Mouse (Mus musculus): ENCODE measurements around the gene BC030870. TPM values are rescaled to one million over a fixed set of nuclear protein-coding genes. Genes with fewer than 3 reads are reported as not detected.
A peak's percentile ranks its signal among the peaks of the same experiment; 100 is the strongest.

The BC030870 gene
- polyA plus RNA-seq, 1 experiment from 2014 or later, result not detected

DNA sequence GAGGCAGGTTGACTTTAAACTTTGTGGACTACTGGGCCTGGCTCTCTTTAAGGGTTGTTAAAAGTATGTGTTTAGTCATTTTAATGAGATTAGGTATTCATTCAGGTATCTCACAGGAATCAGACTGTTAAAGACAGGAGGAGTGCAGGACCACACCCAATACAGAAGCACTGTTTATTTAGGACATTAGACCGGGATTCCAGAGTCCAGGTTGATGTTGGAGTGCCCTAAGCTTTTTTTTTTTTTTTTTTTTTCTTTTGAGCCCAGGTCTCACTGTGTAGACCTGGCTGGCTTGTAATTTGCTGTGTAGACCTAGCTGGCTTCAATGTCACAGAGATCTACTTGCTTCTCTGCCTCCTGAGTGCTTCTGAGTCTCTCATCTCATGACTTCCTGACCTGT is 3.3 kb downstream of the BC030870 start:
- no peak for DNase-seq (ENCODE audit: low spot score)
- Histone ChIP-seq H3K9me3 (ENCODE audit: control insufficient read depth, low read length) (no peaks in the 10 kb centered on the region), H3K27me3 (ENCODE audit: control insufficient read depth, insufficient read depth, low read length) (no peaks in the 10 kb centered on the region), H3K36me3 (ENCODE audit: control insufficient read depth, insufficient read depth, low read length) (no peaks in the 10 kb centered on the region), H3K4me1 (replicated peaks; ENCODE audit: control insufficient read depth, insufficient read depth, low read length) (no peaks in the 10 kb centered on the region), H3K4me2 (ENCODE audit: low read depth, low read length, severe bottlenecking) (no peak overlapping the region), H3K4me3 (ENCODE audit: low read depth, low read length) (no peak overlapping the region), H3K9ac (ENCODE audit: low read length) (no peak overlapping the region), H3K27ac (ENCODE audit: low read depth, low read length) (no peak overlapping the region)
- WGBS, result 89% methylated on average over 1 of the region's 1 CpGs
- ATAC-seq (replicated peaks; ENCODE audit: low FRiP score), result no peak

DNA sequence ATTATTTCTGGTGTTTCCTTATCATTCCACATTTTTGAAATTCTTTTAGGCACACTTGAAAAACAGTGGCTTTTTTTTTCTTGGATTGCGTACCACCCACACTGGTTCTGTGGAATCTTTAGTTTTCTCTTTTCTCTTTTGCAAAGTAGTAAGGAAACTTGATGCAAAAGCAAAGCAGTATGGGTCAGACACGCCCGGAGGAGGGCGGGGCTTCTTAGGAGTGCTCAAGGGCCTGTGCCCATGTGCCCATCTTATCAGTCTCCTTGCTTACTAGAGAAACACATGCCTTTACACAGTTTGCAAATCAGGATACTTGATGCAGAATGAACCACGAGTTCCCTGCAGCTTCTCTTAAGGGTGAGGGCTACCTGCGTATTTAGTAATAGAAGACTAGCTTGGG is 17.3 kb downstream of the BC030870 start:
- H3K36me3 ChIP-seq (ENCODE audit: control insufficient read depth, insufficient read depth, low read length), result no peaks in the 10 kb centered on the region
- H3K9ac ChIP-seq (ENCODE audit: low read length), result no peak overlapping the region
- H3K4me3 ChIP-seq (ENCODE audit: low read depth, low read length), result no peak overlapping the region
- no peaks in the 10 kb centered on the region for H3K4me1 ChIP-seq (replicated peaks; ENCODE audit: control insufficient read depth, insufficient read depth, low read length)
- no peak overlapping the region for H3K27ac ChIP-seq (ENCODE audit: low read depth, low read length)
- no peaks in the 10 kb centered on the region for H3K9me3 ChIP-seq (ENCODE audit: control insufficient read depth, low read length)
- DNase-seq (ENCODE audit: low spot score) (no peak), ATAC-seq (replicated peaks; ENCODE audit: low FRiP score) (no peak)
- WGBS, result 86% methylated on average over 6 of the region's 6 CpGs
- H3K27me3 ChIP-seq (ENCODE audit: control insufficient read depth, insufficient read depth, low read length), result no peaks in the 10 kb centered on the region
- H3K4me2 ChIP-seq (ENCODE audit: low read depth, low read length, severe bottlenecking), result no peak overlapping the region

- H3K4me1 ChIP-seq (replicated peaks; ENCODE audit: control insufficient read depth, insufficient read depth, low read length), result no peaks in the 10 kb centered on the region
- DNase-seq (ENCODE audit: low spot score), result peak; percentile 84
- H3K4me2 ChIP-seq (ENCODE audit: low read depth, low read length, severe bottlenecking), result no peak overlapping the region
- ATAC-seq (replicated peaks; ENCODE audit: low FRiP score), result peak; percentile 69
- no peaks in the 10 kb centered on the region for H3K36me3 ChIP-seq (ENCODE audit: control insufficient read depth, insufficient read depth, low read length)
- no peaks in the 10 kb centered on the region for H3K27me3 ChIP-seq (ENCODE audit: control insufficient read depth, insufficient read depth, low read length)
- no peak overlapping the region for H3K9ac ChIP-seq (ENCODE audit: low read length)
- WGBS, result 44% methylated on average over 5 of the region's 5 CpGs
- H3K9me3 ChIP-seq (ENCODE audit: control insufficient read depth, low read length), result no peaks in the 10 kb centered on the region
- no peak overlapping the region for H3K27ac ChIP-seq (ENCODE audit: low read depth, low read length)
- no peak overlapping the region for H3K4me3 ChIP-seq (ENCODE audit: low read depth, low read length)
These were observed 19.1 kb downstream of the BC030870 start for GRCm38 (mm10) chr8:65110285-65110691.

DNA sequence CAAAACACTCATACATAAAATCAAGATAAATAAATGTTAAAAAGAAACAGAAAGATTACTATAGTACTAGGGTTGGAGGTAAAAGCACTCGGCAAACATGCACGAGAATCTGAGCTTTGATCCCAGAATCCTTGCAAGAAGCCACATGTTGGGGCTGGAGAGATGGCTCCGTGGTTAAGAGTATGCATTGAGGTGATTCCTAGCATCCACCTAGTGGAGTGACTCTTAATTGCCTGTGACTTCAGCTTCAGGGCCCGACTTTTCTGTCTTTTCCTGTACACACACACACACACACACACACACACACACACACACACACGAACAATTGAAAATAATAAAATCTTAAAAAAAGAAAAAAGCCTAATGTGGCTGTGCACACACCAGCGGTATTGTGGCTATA is 20.4 kb downstream of the BC030870 start:
- H3K4me3 ChIP-seq (ENCODE audit: low read depth, low read length), result no peak overlapping the region
- H3K27ac ChIP-seq (ENCODE audit: low read depth, low read length), result no peak overlapping the region
- ATAC-seq (replicated peaks; ENCODE audit: low FRiP score) (no peak), DNase-seq (ENCODE audit: low spot score) (no peak)
- 81% methylated on average over 6 of the region's 6 CpGs for WGBS
- no peak overlapping the region for H3K9ac ChIP-seq (ENCODE audit: low read length)
- H3K27me3 ChIP-seq (ENCODE audit: control insufficient read depth, insufficient read depth, low read length), result no peaks in the 10 kb centered on the region
- H3K36me3 ChIP-seq (ENCODE audit: control insufficient read depth, insufficient read depth, low read length), result no peaks in the 10 kb centered on the region
- H3K9me3 ChIP-seq (ENCODE audit: control insufficient read depth, low read length), result no peaks in the 10 kb centered on the region
- no peaks in the 10 kb centered on the region for H3K4me1 ChIP-seq (replicated peaks; ENCODE audit: control insufficient read depth, insufficient read depth, low read length)
- H3K4me2 ChIP-seq (ENCODE audit: low read depth, low read length, severe bottlenecking), result no peak overlapping the region

GRCm38 (mm10) chr8:65107936-65108718 is 21.2 kb downstream of the BC030870 start:
- Histone ChIP-seq H3K36me3 (ENCODE audit: control insufficient read depth, insufficient read depth, low read length) (no peaks in the 10 kb centered on the region), H3K4me2 (ENCODE audit: low read depth, low read length, severe bottlenecking) (no peak overlapping the region), H3K9ac (ENCODE audit: low read length) (no peak overlapping the region), H3K9me3 (ENCODE audit: control insufficient read depth, low read length) (no peaks in the 10 kb centered on the region), H3K27me3 (ENCODE audit: control insufficient read depth, insufficient read depth, low read length) (no peaks in the 10 kb centered on the region), H3K27ac (ENCODE audit: low read depth, low read length) (no peak overlapping the region), H3K4me1 (replicated peaks; ENCODE audit: control insufficient read depth, insufficient read depth, low read length) (no peaks in the 10 kb centered on the region), H3K4me3 (ENCODE audit: low read depth, low read length) (no peak overlapping the region)
- ATAC-seq (replicated peaks; ENCODE audit: low FRiP score) (no peak), DNase-seq (ENCODE audit: low spot score) (no peak)
- WGBS, result 94% methylated on average over 25 of the region's 25 CpGs

- H3K9me3 ChIP-seq (ENCODE audit: control insufficient read depth, low read length), result no peaks in the 10 kb centered on the region
- DNase-seq (ENCODE audit: low spot score) (no peak), ATAC-seq (replicated peaks; ENCODE audit: low FRiP score) (no peak)
- H3K36me3 ChIP-seq (ENCODE audit: control insufficient read depth, insufficient read depth, low read length), result no peaks in the 10 kb centered on the region
- WGBS, result 85% methylated on average over 4 of the region's 4 CpGs
- no peak overlapping the region for H3K27ac ChIP-seq (ENCODE audit: low read depth, low read length)
- no peak overlapping the region for H3K9ac ChIP-seq (ENCODE audit: low read length)
- H3K27me3 ChIP-seq (ENCODE audit: control insufficient read depth, insufficient read depth, low read length), result no peaks in the 10 kb centered on the region
- H3K4me2 ChIP-seq (ENCODE audit: low read depth, low read length, severe bottlenecking), result no peak overlapping the region
- no peaks in the 10 kb centered on the region for H3K4me1 ChIP-seq (replicated peaks; ENCODE audit: control insufficient read depth, insufficient read depth, low read length)
- no peak overlapping the region for H3K4me3 ChIP-seq (ENCODE audit: low read depth, low read length)
These were observed 25.3 kb downstream of the BC030870 start for GRCm38 (mm10) chr8:65104041-65104440.

DNA sequence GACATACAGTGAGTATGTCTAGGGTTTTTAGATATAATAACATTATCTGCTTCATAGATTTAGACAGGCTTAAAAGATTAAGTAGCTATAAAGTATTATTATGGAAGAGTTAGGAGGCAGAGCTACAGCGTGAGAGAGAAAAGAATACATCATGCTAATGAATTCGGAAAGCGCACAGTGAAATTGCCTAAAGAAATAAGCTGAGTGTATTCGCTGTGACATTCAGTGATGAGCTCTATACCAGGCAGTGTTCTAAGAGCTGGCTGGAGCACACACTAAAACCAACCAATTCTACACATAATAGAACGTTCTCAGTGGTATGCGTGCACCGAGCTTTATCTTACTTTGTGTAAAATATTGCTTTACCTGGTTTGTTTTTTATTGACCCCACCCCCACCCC is 25.7 kb downstream of the BC030870 start:
- H3K36me3 ChIP-seq (ENCODE audit: control insufficient read depth, insufficient read depth, low read length), result no peaks in the 10 kb centered on the region
- H3K9me3 ChIP-seq (ENCODE audit: control insufficient read depth, low read length), result no peaks in the 10 kb centered on the region
- no peak overlapping the region for H3K4me2 ChIP-seq (ENCODE audit: low read depth, low read length, severe bottlenecking)
- no peaks in the 10 kb centered on the region for H3K4me1 ChIP-seq (replicated peaks; ENCODE audit: control insufficient read depth, insufficient read depth, low read length)
- WGBS, result 82% methylated on average over 7 of the region's 7 CpGs
- no peak overlapping the region for H3K9ac ChIP-seq (ENCODE audit: low read length)
- no peaks in the 10 kb centered on the region for H3K27me3 ChIP-seq (ENCODE audit: control insufficient read depth, insufficient read depth, low read length)
- ATAC-seq (replicated peaks; ENCODE audit: low FRiP score), result no peak
- H3K27ac ChIP-seq (ENCODE audit: low read depth, low read length), result no peak overlapping the region
- DNase-seq (ENCODE audit: low spot score), result no peak
- H3K4me3 ChIP-seq (ENCODE audit: low read depth, low read length), result no peak overlapping the region

GRCm38 (mm10) chr8:65099735-65100134 is 29.6 kb downstream of the BC030870 start:
- Histone ChIP-seq H3K27me3 (ENCODE audit: control insufficient read depth, insufficient read depth, low read length) (no peaks in the 10 kb centered on the region), H3K4me2 (ENCODE audit: low read depth, low read length, severe bottlenecking) (no peak overlapping the region), H3K4me3 (ENCODE audit: low read depth, low read length) (no peak overlapping the region), H3K9ac (ENCODE audit: low read length) (no peak overlapping the region), H3K27ac (ENCODE audit: low read depth, low read length) (no peak overlapping the region), H3K9me3 (ENCODE audit: control insufficient read depth, low read length) (no peaks in the 10 kb centered on the region), H3K4me1 (replicated peaks; ENCODE audit: control insufficient read depth, insufficient read depth, low read length) (no peaks in the 10 kb centered on the region), H3K36me3 (ENCODE audit: control insufficient read depth, insufficient read depth, low read length) (no peaks in the 10 kb centered on the region)
- DNase-seq (ENCODE audit: low spot score), result no peak
- no peak for ATAC-seq (replicated peaks; ENCODE audit: low FRiP score)
- 75% methylated on average over 3 of the region's 3 CpGs for WGBS

DNA sequence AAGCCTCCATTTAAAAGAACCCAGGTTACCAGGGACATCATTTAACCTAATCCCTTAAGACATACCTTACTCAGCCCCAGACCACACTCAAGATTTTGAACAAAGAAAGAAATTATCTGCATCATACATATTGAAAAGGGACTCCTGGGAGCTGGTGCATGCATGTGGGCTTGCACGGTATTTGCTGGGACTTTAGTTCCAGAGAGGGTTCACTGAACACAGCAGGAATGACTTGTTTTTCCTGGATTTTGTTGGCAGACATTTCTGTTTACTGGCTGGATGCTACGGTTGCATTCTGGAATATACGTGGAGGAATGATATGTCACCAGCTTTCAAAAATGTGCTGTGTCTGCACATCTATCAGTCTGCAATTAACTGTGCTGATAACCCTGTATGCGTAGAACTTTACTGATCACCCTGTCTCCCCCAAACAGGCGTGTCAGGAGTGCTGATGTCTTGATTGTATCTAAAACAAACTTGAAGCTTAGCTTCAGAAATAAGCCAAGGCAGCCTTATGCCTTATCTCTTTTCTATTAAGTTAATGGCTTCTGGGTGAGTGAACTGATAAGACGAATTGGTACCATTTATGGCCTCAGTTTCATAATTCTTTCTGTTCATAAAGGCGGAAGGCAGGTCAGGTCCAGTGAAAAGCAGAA is 31.5 kb downstream of the BC030870 start:
- DNase-seq (ENCODE audit: low spot score) (no peak), ATAC-seq (replicated peaks; ENCODE audit: low FRiP score) (no peak)
- H3K9ac ChIP-seq (ENCODE audit: low read length), result no peak overlapping the region
- no peaks in the 10 kb centered on the region for H3K36me3 ChIP-seq (ENCODE audit: control insufficient read depth, insufficient read depth, low read length)
- H3K27ac ChIP-seq (ENCODE audit: low read depth, low read length), result no peak overlapping the region
- WGBS, result 87% methylated on average over 7 of the region's 7 CpGs
- no peaks in the 10 kb centered on the region for H3K4me1 ChIP-seq (replicated peaks; ENCODE audit: control insufficient read depth, insufficient read depth, low read length)
- H3K9me3 ChIP-seq (ENCODE audit: control insufficient read depth, low read length), result no peaks in the 10 kb centered on the region
- no peaks in the 10 kb centered on the region for H3K27me3 ChIP-seq (ENCODE audit: control insufficient read depth, insufficient read depth, low read length)
- H3K4me3 ChIP-seq (ENCODE audit: low read depth, low read length), result no peak overlapping the region
- H3K4me2 ChIP-seq (ENCODE audit: low read depth, low read length, severe bottlenecking), result no peak overlapping the region

Measured in forebrain, embryonic 11.5 days (tissue).